Mouse (Mus musculus) embryonic stem cell, embryonic (primary cell): Measurements from ENCODE around the gene Pnpt1.

ENCODE experiments used
- CTCF ChIA-PET, 4 experiments: fragments of 300-600 bp in 2 of 4; fragments of 350-600 bp in 2 of 4; sonication (Branson Sonifier 250); formaldehyde crosslinking; loops; one replicate each; lab custom pipeline; 2022; ENCODE audit warnings: inconsistent platforms in 2 of 4; lab: Charles Lee
- POLR2A ChIA-PET, 4 experiments: fragments of 300-600 bp in 2 of 4; fragments of 350-600 bp in 2 of 4; sonication (Branson Sonifier 250); formaldehyde crosslinking; loops; one replicate each; lab custom pipeline; 2022; ENCODE audit warnings: antibody characterized with exemption in 4 of 4, inconsistent platforms in 1 of 4; lab: Charles Lee

Gene Pnpt1

DNA sequence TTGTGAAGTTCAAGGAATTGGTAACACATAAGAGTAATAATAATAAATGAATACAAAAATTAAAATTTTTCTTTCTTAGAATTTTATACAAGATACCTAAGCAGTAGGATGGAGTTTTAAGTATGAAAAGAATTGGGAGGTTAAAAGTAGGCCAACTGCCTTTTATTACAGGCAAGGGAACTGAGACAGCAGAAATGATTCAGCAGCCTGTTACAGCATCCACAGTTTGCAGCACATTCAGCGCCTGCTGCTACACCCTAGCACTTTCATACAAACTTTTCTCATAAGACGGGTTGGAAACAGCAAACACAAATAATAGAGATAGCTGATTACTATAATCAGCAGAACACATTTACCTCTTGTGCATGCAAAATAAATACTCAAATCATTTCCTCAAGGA lies 79.2 kb downstream of the Pnpt1 start:
- ChIA-PET CTCF (no interaction called here), POLR2A (no interaction called here)
